Mouse (Mus musculus) small intestine, adult 2 months (tissue): ENCODE results near the gene Slc7a5.

Experiments used
- CTCF ChIP-seq: fragments of 200-500 bp; IDR thresholded peaks from 2 replicates; pipeline ENCODE4 v1.5.1; 2012; ENCODE audit warnings: low read depth, mild to moderate bottlenecking, control low read depth, inconsistent platforms, low read length, moderate library complexity, mixed read lengths; ENCODE audit not compliant: insufficient replicate concordance, insufficient read length; ENCODE audit errors: extremely low read depth
- POLR2A ChIP-seq: fragments of 200-500 bp; IDR thresholded peaks from 2 replicates; pipeline ENCODE4 v1.6.1; 2012; ENCODE audit warnings: low read depth, mild to moderate bottlenecking, control low read depth, inconsistent platforms, low read length, moderate library complexity

DNA sequence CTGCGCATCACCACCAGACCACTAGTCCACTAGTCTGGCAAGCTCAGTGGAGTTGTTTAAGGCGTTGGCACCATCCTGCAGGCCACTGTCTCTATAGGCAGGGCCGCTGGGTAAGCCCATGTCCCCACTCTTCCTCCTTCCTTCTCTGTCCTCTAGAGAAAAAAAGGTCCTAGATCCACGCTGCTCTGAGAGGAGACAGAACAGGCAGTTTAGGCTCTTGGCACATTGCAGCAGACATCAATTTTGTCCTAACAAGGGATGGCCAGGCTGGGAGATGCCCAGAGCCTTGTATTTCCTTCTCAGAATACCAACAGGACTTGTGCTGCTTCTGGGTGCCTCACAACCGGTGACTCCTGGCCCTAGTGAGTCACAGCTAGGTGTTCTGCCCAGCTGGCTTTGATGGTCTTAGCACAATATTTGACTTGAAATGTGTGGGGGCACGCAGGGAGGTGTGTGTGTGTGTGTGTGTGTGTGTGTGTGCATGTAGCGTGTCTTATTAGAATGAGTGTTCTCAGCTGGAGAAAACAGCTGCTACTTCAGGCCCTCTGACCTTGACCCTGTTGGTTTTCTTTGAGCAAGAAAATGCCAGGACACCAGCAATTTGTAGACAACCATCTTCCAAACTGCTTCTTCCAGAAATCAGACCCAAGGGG lies 29.5 kb downstream of the Slc7a5 start:
- TF ChIP-seq POLR2A = no peak
- TF ChIP-seq CTCF = no peak
